Mouse (Mus musculus) kidney, embryonic 16.5 days (tissue): ENCODE results near the gene Nup214. TPM values are rescaled to one million over a fixed set of nuclear protein-coding genes. Genes with fewer than 3 reads are reported as not detected.
A peak's percentile ranks its signal among the peaks of the same experiment; 100 is the strongest.

Source experiments
- ATAC-seq: fragments of 200-750 bp; cut with Nextera tagmentation; 2 replicates; pipeline ENCODE4 v1.8.0; 2017; ENCODE audit warnings: moderate TSS enrichment; ENCODE audit not compliant: low FRiP score, low TSS enrichment
- H3K27ac ChIP-seq: fragments of 300-500 bp; sonication (generic); 2 replicates; pipeline ENCODE4 v1.5.1; 2014; ENCODE audit warnings: low read length
- H3K27me3 ChIP-seq: fragments of 300-500 bp; sonication (generic); 2 replicates; pipeline ENCODE4 v1.6.1; 2014; ENCODE audit warnings: low read length, control low read depth, mixed read lengths; ENCODE audit not compliant: insufficient read depth
- H3K36me3 ChIP-seq: fragments of 300-500 bp; sonication (generic); 2 replicates; pipeline ENCODE4 v1.6.1; 2014; ENCODE audit warnings: low read length, control low read depth, mixed read lengths; ENCODE audit not compliant: insufficient read depth
- H3K4me1 ChIP-seq: fragments of 300-500 bp; sonication (generic); 2 replicates; pipeline ENCODE4 v1.6.1; 2014; ENCODE audit warnings: low read length, control low read depth, mixed read lengths; ENCODE audit not compliant: insufficient read depth
- H3K4me2 ChIP-seq: fragments of 300-500 bp; sonication (generic); replicated peaks from 2 replicates; pipeline ENCODE4 v1.6.1; 2014; ENCODE audit warnings: low read depth, low read length
- H3K4me3 ChIP-seq: fragments of 300-500 bp; sonication (generic); 2 replicates; pipeline ENCODE4 v1.5.1; 2014; ENCODE audit warnings: mild to moderate bottlenecking, low read length
- H3K9ac ChIP-seq: fragments of 300-500 bp; sonication (generic); replicated peaks from 2 replicates; pipeline ENCODE4 v1.6.1; 2014; ENCODE audit warnings: low read length
- H3K9me3 ChIP-seq: fragments of 300-500 bp; sonication (generic); 2 replicates; pipeline ENCODE4 v1.6.1; 2016; ENCODE audit warnings: low read length, control low read depth
- WGBS: fragments of 180-500 bp; shearing (Covaris S2); extraction: QIAGEN DNeasy Blood & Tissue Kit; methylation state at CpG from one replicate; pipeline ENCODE4 v1.1.7; 2014; 5-methylcytosine and 5-hydroxymethylcytosine counted together
- polyA plus RNA-seq: library from polyadenylated mRNA; unstranded; fragments of >200 nt; fragmentation: Nextera tagmentation; extraction: Ambion mirVana; gene quantifications from 2 replicates; pipeline ENCODE4 v1.2.1, GENCODE M21; 2015

Gene Nup214
- polyA plus RNA-seq, 1 experiment from 2014 or later, result 70.2 TPM

- WGBS, result under 1% methylated on average over 61 of the region's 68 CpGs
- Histone ChIP-seq H3K4me3 (peak within 1 kb of the TSS; percentile 72), H3K4me2 (peak within 1 kb of the TSS; percentile 98), H3K9me3 (no peaks in the 10 kb centered on the region), H3K27ac (no peak within 1 kb of the TSS), H3K27me3 (peaks cover 63% of the 10 kb centered on the region), H3K4me1 (peaks cover 26% of the 10 kb centered on the region), H3K36me3 (no peaks in the 10 kb centered on the region), H3K9ac (peak within 1 kb of the TSS; percentile 61)
- peak; percentile 53 for ATAC-seq
These were observed 110.1 kb downstream of the Nup214 start, which contains the start of gene Fam78a for GRCm38 (mm10) chr2:32084111-32084871. TSS of gene Fam78a (minus strand) at chr2:32084857.

GRCm38 (mm10) chr2:32084872-32085199 lies 110.6 kb downstream of the Nup214 start:
- Histone ChIP-seq H3K9me3 (no peaks in the 10 kb centered on the region), H3K27ac (no peak overlapping the region), H3K36me3 (no peaks in the 10 kb centered on the region), H3K27me3 (peaks cover 63% of the 10 kb centered on the region), H3K4me2 (peak overlapping the region; percentile 98), H3K4me3 (peak overlapping the region; percentile 72), H3K9ac (no peak overlapping the region; the same call in 1 of the 2 replicates), H3K4me1 (peaks cover 26% of the 10 kb centered on the region)
- WGBS, result 20% methylated on average over 2 of the region's 2 CpGs
- ATAC-seq, result no peak

GRCm38 (mm10) chr2:32085231-32085630 lies 111.0 kb downstream of the Nup214 start:
- Histone ChIP-seq H3K27me3 (peaks cover 63% of the 10 kb centered on the region), H3K27ac (no peak overlapping the region)
- 58% methylated on average over 2 of the region's 2 CpGs for WGBS

GRCm38 (mm10) chr2:32087606-32088005 lies 113.4 kb downstream of the Nup214 start:
- H3K4me1 ChIP-seq, result peaks cover 26% of the 10 kb centered on the region
- no peak for ATAC-seq
- H3K9ac ChIP-seq, result no peak overlapping the region
- H3K4me2 ChIP-seq, result no peak overlapping the region
- peaks cover 50% of the 10 kb centered on the region for H3K27me3 ChIP-seq
- no peak overlapping the region for H3K4me3 ChIP-seq
- no peaks in the 10 kb centered on the region for H3K9me3 ChIP-seq
- no peaks in the 10 kb centered on the region for H3K36me3 ChIP-seq
- 55% methylated on average over 4 of the region's 4 CpGs for WGBS
- no peak overlapping the region for H3K27ac ChIP-seq

More at GRCm38 (mm10) chr2:32085231-32085630, 111.0 kb downstream of the Nup214 start:
- H3K4me3 ChIP-seq, result no peak overlapping the region
- no peak for ATAC-seq
- H3K4me2 ChIP-seq, result no peak overlapping the region
- H3K9ac ChIP-seq, result no peak overlapping the region
- no peaks in the 10 kb centered on the region for H3K36me3 ChIP-seq
- H3K4me1 ChIP-seq, result peaks cover 26% of the 10 kb centered on the region
- H3K9me3 ChIP-seq, result no peaks in the 10 kb centered on the region

GRCm38 (mm10) chr2:32088372-32088981 lies 114.2 kb downstream of the Nup214 start:
- H3K9ac ChIP-seq, result no peak overlapping the region
- H3K4me3 ChIP-seq, result peak overlapping the region; percentile 29
- no peaks in the 10 kb centered on the region for H3K9me3 ChIP-seq
- 6% methylated on average over 35 of the region's 35 CpGs for WGBS
- no peak overlapping the region for H3K27ac ChIP-seq
- H3K36me3 ChIP-seq, result no peaks in the 10 kb centered on the region
- H3K4me2 ChIP-seq, result peak overlapping the region; percentile 52
- ATAC-seq, result peak; percentile 44; the same call in 1 of the 2 replicates
- H3K27me3 ChIP-seq, result peaks cover 44% of the 10 kb centered on the region
- H3K4me1 ChIP-seq, result peaks cover 20% of the 10 kb centered on the region

- no peak for ATAC-seq
- Histone ChIP-seq H3K27ac (no peak overlapping the region), H3K9me3 (no peaks in the 10 kb centered on the region), H3K4me3 (no peak overlapping the region), H3K9ac (no peak overlapping the region), H3K27me3 (peaks cover 36% of the 10 kb centered on the region), H3K4me2 (no peak overlapping the region), H3K4me1 (peaks cover 10% of the 10 kb centered on the region), H3K36me3 (no peaks in the 10 kb centered on the region)
- WGBS, result 72% methylated on average over 3 of the region's 3 CpGs
These were observed 115.4 kb downstream of the Nup214 start for GRCm38 (mm10) chr2:32089606-32090005.

- H3K9ac ChIP-seq, result no peak overlapping the region
- H3K36me3 ChIP-seq, result no peaks in the 10 kb centered on the region
- no peak for ATAC-seq
- peaks cover 10% of the 10 kb centered on the region for H3K4me1 ChIP-seq
- no peak overlapping the region for H3K27ac ChIP-seq
- H3K4me2 ChIP-seq, result no peak overlapping the region
- no peak overlapping the region for H3K4me3 ChIP-seq
- 75% methylated on average over 2 of the region's 2 CpGs for WGBS
- H3K9me3 ChIP-seq, result no peaks in the 10 kb centered on the region
- peaks cover 36% of the 10 kb centered on the region for H3K27me3 ChIP-seq
These were observed 115.9 kb downstream of the Nup214 start for GRCm38 (mm10) chr2:32090145-32090544.

- WGBS, result 56% methylated on average over 3 of the region's 3 CpGs
- Histone ChIP-seq H3K4me2 (no peak overlapping the region), H3K4me1 (peaks cover 16% of the 10 kb centered on the region), H3K36me3 (no peaks in the 10 kb centered on the region), H3K4me3 (no peak overlapping the region), H3K27ac (no peak overlapping the region), H3K9ac (no peak overlapping the region), H3K9me3 (no peaks in the 10 kb centered on the region), H3K27me3 (peaks cover 21% of the 10 kb centered on the region)
- ATAC-seq, result no peak
These were observed 117.7 kb downstream of the Nup214 start for GRCm38 (mm10) chr2:32091956-32092355.

GRCm38 (mm10) chr2:32094001-32094707 lies 119.9 kb downstream of the Nup214 start:
- H3K36me3 ChIP-seq, result no peaks in the 10 kb centered on the region
- no peak overlapping the region for H3K9ac ChIP-seq
- H3K4me2 ChIP-seq, result no peak overlapping the region
- H3K9me3 ChIP-seq, result no peaks in the 10 kb centered on the region
- H3K4me1 ChIP-seq, result peaks cover 7% of the 10 kb centered on the region
- no peak overlapping the region for H3K4me3 ChIP-seq
- H3K27me3 ChIP-seq, result peaks cover 1% of the 10 kb centered on the region; the same call in 1 of the 2 replicates
- WGBS, result 86% methylated on average over 7 of the region's 7 CpGs
- H3K27ac ChIP-seq, result no peak overlapping the region
- ATAC-seq, result no peak
